Mouse (Mus musculus): ENCODE results near the gene Cpm. TPM values are rescaled to one million over a fixed set of nuclear protein-coding genes. Genes with fewer than 3 reads are reported as not detected.

Cpm gene
- polyA plus RNA-seq, 1 experiment from 2014 or later = 7.1 TPM

DNA sequence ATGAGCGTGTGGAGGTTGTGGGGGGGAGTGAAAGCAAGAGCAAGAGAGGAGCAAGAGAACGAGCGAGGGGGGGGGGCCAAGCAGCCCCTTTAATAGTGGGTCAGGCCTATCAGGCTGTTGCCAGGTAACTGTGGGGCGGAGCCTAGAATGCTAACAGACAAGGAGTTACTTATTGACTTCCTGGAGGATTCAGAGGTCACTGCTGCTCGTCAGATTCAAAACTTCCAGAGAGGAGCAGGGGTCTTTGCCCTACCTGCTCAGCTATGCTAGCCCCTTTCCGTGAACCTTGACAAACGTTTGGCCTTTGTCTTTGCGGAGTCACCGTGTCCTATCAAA, 34.5 kb downstream of the Cpm start:
- no peaks in the 10 kb centered on the region for H3K9me3 ChIP-seq
- ATAC-seq (replicated peaks) = no peak
- 33% methylated on average over 9 of the region's 9 CpGs for WGBS
- H3K27me3 ChIP-seq (replicated peaks) = no peaks in the 10 kb centered on the region
- peak overlapping the region; percentile 25 for H3K4me2 ChIP-seq
- no peak overlapping the region for H3K27ac ChIP-seq
- no peaks in the 10 kb centered on the region for H3K4me1 ChIP-seq
- H3K4me3 ChIP-seq = no peak overlapping the region
- H3K9ac ChIP-seq = no peak overlapping the region
- no peaks in the 10 kb centered on the region for H3K36me3 ChIP-seq (replicated peaks)

DNA sequence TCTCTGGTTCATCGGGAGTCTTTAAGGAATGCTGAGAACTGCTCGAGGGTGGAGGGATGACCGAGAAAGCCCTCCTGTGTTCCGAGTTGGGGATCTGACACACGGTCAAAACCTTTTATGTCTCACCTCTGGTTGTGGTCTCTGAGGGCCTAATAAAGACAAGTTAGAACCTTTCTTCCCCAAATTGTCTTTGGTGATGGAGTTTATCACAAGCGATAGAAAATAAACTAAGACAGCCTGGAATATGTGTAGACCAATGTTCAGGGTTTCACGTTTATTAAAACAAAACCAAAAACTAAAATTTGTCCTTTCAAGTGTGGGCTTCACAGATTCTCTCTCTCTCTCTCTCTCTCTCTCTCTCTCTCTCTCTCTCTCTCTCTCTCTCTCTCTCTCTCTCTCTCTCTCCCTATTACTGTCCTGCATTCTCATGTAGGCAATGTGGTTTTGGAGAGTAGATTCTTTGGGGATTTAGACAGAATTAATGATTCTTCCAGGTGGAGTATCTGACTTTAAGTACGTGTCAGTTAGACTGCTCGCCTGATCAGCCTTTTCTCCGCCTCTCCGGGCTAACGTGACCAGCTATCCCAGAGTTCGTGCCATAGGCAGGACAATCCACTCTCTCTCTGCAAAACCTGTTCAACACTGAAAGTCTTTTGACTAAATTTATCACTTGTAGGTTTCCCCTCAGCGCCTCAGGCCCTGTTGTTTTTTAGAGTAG, 35.1 kb downstream of the Cpm start:
- Histone ChIP-seq H3K9ac (no peak overlapping the region), H3K27ac (no peak overlapping the region), H3K4me1 (no peaks in the 10 kb centered on the region), H3K4me3 (no peak overlapping the region), H3K4me2 (peak overlapping the region; percentile 25), H3K36me3 (replicated peaks) (no peaks in the 10 kb centered on the region), H3K9me3 (no peaks in the 10 kb centered on the region), H3K27me3 (replicated peaks) (no peaks in the 10 kb centered on the region)
- WGBS = 59% methylated on average over 14 of the region's 14 CpGs
- ATAC-seq (replicated peaks) = no peak

DNA sequence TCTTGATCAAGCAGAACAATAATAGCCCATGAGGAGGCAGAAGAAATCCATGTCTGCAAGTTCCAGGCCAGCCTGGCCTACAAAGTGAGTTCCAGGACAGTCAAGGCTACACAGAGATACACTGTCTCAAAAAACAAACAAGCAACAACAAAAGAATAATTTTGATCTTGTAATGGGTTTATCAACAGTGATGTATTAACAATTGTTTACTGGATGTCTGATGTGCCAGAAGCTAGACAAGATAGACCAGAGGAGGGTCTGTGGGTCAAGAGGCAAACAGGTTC, 35.6 kb downstream of the Cpm start:
- H3K9ac ChIP-seq = no peak overlapping the region
- H3K9me3 ChIP-seq = no peaks in the 10 kb centered on the region
- no peak overlapping the region for H3K4me2 ChIP-seq
- no peak overlapping the region for H3K27ac ChIP-seq
- H3K36me3 ChIP-seq (replicated peaks) = no peaks in the 10 kb centered on the region
- no peaks in the 10 kb centered on the region for H3K4me1 ChIP-seq
- H3K27me3 ChIP-seq (replicated peaks) = no peaks in the 10 kb centered on the region
- no peak overlapping the region for H3K4me3 ChIP-seq
- ATAC-seq (replicated peaks) = no peak

DNA sequence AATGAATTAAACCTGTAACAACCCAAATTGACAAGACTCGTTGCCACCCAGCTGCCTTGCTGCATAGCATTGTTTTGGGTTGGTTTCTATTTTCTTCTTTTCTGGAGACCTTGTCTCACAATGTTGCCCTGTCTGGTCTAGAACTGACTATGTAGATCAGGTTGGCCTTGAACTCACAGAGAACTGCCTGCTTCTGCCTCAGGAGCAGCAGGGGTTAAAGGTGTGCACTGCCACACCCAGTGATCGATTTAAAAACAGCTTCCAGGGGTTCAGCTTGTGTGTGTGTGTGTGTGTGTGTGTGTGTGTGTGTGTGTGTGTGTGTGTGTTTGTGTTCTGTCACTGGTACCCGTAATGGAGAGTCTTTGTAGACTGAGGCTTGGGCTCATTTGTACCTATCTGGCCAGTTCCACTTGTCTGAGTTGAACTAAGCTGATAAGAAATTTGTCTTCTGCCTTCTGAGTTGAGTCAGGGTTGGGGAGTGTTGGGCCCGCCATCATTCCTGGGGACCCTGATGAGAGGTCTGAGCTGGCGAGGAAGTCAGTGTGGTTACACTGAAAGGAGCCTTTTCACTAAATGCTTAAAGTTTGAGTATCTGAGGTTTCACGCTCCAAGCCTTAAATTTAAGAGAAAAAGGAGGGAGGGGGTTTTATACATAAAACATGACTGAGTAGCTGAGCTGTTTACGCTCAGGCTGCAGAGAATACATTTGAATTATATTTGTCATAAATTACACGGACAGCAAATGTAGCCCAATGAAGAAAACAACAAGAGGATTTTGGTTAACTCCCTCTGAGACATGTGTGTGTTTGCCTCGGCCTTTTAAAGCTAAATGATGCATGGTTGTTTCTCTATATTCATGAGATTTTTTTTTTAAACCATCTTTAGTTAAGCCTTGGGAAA, 36.3 kb downstream of the Cpm start:
- no peaks in the 10 kb centered on the region for H3K27me3 ChIP-seq (replicated peaks)
- ATAC-seq (replicated peaks) = no peak
- 59% methylated on average over 9 of the region's 9 CpGs for WGBS

DNA sequence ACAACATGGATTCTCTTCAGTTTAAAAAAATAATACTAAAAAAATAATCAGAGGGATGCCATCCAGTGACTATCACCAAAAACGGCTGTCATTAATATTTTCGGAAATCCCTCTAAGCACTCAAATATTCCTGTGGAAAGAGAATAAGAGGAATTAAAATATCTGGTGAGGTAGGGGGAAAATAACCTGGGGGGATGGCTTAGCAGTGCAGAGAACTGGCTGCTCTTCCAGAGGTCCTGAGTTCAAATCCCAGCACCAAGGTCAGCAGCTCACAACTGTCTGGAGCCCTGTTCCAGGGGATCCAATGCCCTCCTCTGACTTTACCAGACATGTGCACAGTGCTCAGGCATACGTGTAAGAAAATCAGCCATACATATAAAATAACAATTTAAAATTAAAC, 37.1 kb downstream of the Cpm start:
- H3K4me2 ChIP-seq = no peak overlapping the region
- H3K27ac ChIP-seq = no peak overlapping the region
- H3K4me1 ChIP-seq = no peaks in the 10 kb centered on the region
- no peaks in the 10 kb centered on the region for H3K9me3 ChIP-seq
- H3K36me3 ChIP-seq (replicated peaks) = no peaks in the 10 kb centered on the region
- no peaks in the 10 kb centered on the region for H3K27me3 ChIP-seq (replicated peaks)
- 97% methylated on average over 3 of the region's 3 CpGs for WGBS
- ATAC-seq (replicated peaks) = no peak
- no peak overlapping the region for H3K9ac ChIP-seq
- no peak overlapping the region for H3K4me3 ChIP-seq

More for the DNA sequence above, 36.3 kb downstream of the Cpm start:
- Histone ChIP-seq H3K4me1 (no peaks in the 10 kb centered on the region), H3K9ac (no peak overlapping the region), H3K27ac (no peak overlapping the region), H3K36me3 (replicated peaks) (no peaks in the 10 kb centered on the region), H3K4me3 (no peak overlapping the region), H3K4me2 (no peak overlapping the region), H3K9me3 (no peaks in the 10 kb centered on the region)

DNA sequence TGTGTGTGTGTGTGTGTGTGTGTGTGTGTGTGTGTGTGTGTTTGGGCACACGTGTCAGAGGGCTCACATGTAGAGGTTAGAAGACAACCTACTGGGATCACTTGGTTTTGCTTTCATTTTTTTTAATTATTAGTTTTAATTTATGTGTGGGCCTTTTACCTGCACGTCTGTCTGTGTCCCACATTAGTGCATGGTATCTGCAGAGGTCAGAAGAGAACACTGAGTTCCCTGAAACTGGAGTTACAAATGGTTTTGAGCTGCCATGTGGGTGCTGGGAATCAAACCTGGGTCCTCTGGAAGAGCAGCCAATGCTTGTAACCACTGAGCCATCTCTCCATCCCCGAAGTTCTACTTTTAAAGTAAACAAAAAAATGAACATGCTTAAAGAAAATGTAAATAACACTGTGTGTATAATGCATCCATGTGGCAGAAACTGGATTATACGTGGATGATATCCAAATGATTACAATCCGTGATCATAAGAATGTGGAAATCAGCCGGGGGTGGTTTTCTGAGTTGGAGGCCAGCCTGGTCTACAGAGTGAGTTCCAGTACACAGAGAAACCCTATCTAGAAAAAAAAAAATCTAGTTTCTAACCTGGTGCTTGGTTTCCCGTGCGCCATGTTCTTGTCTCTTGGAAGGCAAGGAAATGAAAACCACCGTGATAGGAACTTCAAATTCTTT, 37.8 kb downstream of the Cpm start:
- ATAC-seq (replicated peaks) = no peak
- Histone ChIP-seq H3K9ac (no peak overlapping the region), H3K36me3 (replicated peaks) (no peaks in the 10 kb centered on the region), H3K4me1 (no peaks in the 10 kb centered on the region), H3K4me2 (no peak overlapping the region), H3K9me3 (no peaks in the 10 kb centered on the region), H3K27ac (no peak overlapping the region), H3K4me3 (no peak overlapping the region), H3K27me3 (replicated peaks) (no peaks in the 10 kb centered on the region)
- 91% methylated on average over 9 of the region's 9 CpGs for WGBS

DNA sequence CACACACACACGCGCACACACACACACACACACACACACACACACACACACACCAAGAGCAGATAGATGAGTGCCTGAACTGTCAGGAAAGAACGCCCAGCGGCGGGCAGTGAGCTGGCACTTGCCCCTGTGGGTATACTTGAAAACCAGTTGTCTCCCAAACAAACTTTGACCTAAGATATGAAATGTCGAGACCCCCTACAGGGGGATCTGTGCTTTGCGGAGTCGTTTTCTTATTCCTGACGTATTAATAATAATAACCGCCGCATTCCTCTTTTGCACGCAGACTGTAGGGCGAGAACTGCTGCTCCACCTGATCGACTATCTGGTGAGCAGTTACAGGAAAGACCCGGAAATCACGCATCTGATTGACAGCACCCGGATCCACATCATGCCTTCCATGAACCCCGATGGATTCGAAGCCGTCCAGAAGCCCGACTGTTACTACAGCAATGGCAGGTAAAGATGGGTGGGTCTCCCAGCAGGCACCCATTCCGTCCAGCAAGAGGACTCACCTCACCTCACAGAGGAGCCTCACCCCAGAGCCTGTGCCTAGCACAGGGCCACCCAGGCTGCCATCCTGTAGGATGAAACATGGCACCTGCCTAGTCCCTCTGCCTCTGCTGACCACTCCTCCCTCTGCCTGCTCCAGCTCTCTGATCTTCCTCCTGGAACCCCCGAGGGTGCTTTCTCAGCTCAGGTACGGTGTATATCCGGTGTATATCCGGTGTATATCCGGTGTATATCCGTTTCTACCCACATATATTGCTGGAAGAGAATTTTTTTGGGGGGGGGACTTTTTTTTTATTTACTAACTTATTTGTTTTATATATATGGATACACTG, 38.6 kb downstream of the Cpm start:
- H3K27me3 ChIP-seq (replicated peaks) = no peaks in the 10 kb centered on the region
- no peaks in the 10 kb centered on the region for H3K36me3 ChIP-seq (replicated peaks)
- ATAC-seq (replicated peaks) = no peak
- H3K27ac ChIP-seq = no peak overlapping the region
- no peak overlapping the region for H3K9ac ChIP-seq
- 96% methylated on average over 28 of the region's 28 CpGs for WGBS
- H3K4me3 ChIP-seq = no peak overlapping the region
- H3K4me1 ChIP-seq = no peaks in the 10 kb centered on the region
- no peak overlapping the region for H3K4me2 ChIP-seq
- H3K9me3 ChIP-seq = no peaks in the 10 kb centered on the region

DNA sequence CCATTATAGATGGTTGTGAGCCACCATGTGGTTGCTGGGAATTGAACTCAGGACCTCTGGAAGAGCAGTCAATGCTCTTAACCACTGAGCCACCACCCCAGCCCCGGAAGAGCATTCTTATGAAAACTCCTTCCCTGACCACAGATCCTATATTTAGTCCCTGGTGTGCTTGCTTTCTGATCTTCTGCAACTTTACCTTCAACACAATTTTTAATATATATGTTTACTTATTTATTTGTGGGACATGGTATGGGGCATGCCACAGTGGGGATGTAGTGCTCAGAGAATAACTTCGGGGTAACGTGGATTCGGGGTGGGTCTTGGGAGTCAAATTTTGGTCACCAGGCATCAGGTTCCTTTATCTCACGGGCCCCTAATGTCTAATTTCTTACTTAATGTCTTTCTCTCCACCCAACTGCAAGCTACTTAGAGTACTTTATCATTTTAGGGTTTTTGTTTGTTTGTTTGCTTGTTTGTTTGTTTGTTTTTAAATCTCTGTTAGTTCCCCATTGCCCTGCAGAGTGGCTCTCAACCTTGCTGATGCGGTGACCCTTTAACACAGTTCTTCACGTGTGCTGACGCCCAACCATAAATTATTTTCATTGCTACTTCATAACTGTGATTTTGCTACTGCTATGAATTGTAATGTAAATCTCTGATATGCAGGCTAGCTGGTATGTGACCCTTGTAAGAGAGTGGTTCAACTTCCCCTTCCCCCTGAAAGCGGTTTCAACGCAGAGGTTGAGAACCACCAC, 39.4 kb downstream of the Cpm start:
- no peaks in the 10 kb centered on the region for H3K36me3 ChIP-seq (replicated peaks)
- H3K27me3 ChIP-seq (replicated peaks) = no peaks in the 10 kb centered on the region
- 88% methylated on average over 10 of the region's 10 CpGs for WGBS
- no peak for ATAC-seq (replicated peaks)
- H3K4me2 ChIP-seq = no peak overlapping the region
- no peak overlapping the region for H3K4me3 ChIP-seq
- no peaks in the 10 kb centered on the region for H3K9me3 ChIP-seq
- H3K4me1 ChIP-seq = no peaks in the 10 kb centered on the region
- no peak overlapping the region for H3K27ac ChIP-seq
- H3K9ac ChIP-seq = no peak overlapping the region

DNA sequence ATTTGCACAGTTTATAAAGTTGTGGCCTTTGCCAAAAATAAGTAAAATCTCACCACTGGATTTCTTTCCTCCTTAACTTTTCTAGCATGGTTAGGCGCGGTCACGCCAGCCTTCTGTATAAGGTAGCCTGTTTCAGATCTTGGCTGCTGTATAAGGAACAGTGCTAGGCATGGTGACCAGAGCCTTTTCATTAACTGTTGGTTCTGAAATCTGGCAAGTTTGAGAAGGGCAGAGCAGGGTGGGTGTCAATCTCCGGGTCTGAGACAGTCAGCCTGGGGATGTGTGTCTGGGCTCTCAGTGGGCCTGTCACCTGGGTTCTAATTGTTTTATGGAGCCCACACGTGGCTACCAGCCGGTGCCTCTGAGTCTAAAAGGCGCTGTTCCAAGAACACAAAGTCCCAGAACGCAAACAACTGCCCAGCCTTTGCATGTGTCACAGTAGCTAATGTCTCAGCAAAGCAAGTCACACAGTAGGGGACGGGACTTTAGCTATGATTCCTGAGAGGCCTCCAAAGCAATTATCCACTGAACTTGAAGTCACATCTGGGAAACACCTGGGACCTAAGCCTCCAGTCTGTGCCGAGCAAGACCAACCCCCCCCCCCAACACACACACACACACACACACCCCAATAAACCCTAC, 40.3 kb downstream of the Cpm start:
- no peak overlapping the region for H3K4me3 ChIP-seq
- H3K9ac ChIP-seq = no peak overlapping the region
- H3K4me2 ChIP-seq = no peak overlapping the region
- H3K9me3 ChIP-seq = no peaks in the 10 kb centered on the region
- H3K4me1 ChIP-seq = no peaks in the 10 kb centered on the region
- H3K27ac ChIP-seq = no peak overlapping the region
- no peak for ATAC-seq (replicated peaks)
- no peaks in the 10 kb centered on the region for H3K27me3 ChIP-seq (replicated peaks)
- H3K36me3 ChIP-seq (replicated peaks) = no peaks in the 10 kb centered on the region
- WGBS = 66% methylated on average over 10 of the region's 10 CpGs

DNA sequence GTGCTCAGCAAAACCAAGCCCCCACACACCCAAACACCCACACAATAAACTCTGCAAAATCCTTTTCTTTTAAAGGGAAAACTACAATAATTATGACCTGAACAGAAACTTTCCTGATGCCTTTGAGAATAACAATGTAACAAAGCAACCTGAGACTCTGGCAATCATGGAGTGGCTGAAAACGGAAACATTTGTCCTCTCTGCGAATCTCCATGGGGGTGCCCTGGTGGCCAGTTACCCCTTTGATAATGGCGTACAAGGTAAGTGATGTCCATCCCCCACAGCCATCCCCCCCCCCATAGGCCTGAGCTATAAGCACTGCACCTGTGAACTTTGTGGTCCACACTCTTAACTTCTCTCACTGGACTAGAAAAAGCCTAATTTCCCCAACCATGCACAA, 40.8 kb downstream of the Cpm start:
- Histone ChIP-seq H3K36me3 (replicated peaks) (no peaks in the 10 kb centered on the region), H3K9me3 (no peaks in the 10 kb centered on the region), H3K4me1 (no peaks in the 10 kb centered on the region), H3K4me3 (no peak overlapping the region), H3K27ac (no peak overlapping the region), H3K9ac (no peak overlapping the region), H3K4me2 (no peak overlapping the region), H3K27me3 (replicated peaks) (no peaks in the 10 kb centered on the region)
- WGBS = 81% methylated on average over 3 of the region's 3 CpGs
- ATAC-seq (replicated peaks) = no peak

DNA sequence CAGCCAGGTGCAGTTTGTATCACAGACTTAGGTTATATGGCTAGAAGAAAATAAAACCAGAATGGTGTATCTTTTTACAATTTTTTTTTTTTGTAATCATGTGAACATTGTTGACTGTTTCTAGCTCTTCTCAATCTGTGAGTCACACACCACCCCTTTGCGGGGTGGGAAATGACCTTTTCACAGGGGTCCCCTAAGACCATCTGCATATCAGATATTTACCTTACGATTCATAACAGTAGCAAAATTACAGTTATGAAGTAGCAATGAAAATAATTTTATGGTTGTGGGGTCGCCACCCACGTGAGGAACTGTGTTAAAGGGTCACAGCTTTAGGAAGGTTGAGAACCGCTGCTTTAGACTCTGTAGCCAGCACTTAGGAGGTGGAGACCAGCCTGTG, 41.5 kb downstream of the Cpm start:
- Histone ChIP-seq H3K27ac (no peak overlapping the region), H3K4me2 (no peak overlapping the region), H3K4me1 (no peaks in the 10 kb centered on the region; the same call in 1 of the 2 replicates), H3K9ac (no peak overlapping the region), H3K4me3 (no peak overlapping the region), H3K27me3 (replicated peaks) (no peaks in the 10 kb centered on the region), H3K9me3 (no peaks in the 10 kb centered on the region), H3K36me3 (replicated peaks) (no peaks in the 10 kb centered on the region)
- ATAC-seq (replicated peaks) = no peak
- WGBS = 85% methylated on average over 5 of the region's 5 CpGs
